Mouse (Mus musculus) liver, adult 2 months (tissue): ENCODE data around the gene Fam222a. TPM values are rescaled to one million over a fixed set of nuclear protein-coding genes. Genes with fewer than 3 reads are reported as not detected.
A peak's percentile ranks its signal among the peaks of the same experiment; 100 is the strongest.

Experiments
- DNase-seq: peaks from one replicate; pipeline ENCODE4 v3.0.0-alpha.2; 2011; ENCODE audit warnings: low read depth, low spot score; ENCODE audit errors: extremely low read depth
- H3K27ac ChIP-seq: fragments of 200-500 bp; replicated peaks from 2 replicates; pipeline ENCODE4 v1.5.1; 2012; ENCODE audit warnings: low read depth, mild to moderate bottlenecking, control low read depth, inconsistent platforms, low read length; ENCODE audit not compliant: insufficient read depth
- H3K27me3 ChIP-seq: fragments of 200-500 bp; 2 replicates; pipeline ENCODE4 v1.6.1; 2012; ENCODE audit warnings: mild to moderate bottlenecking, moderate library complexity, low read length, inconsistent platforms; ENCODE audit not compliant: control insufficient read depth, insufficient read depth
- H3K36me3 ChIP-seq: fragments of 200-500 bp; 2 replicates; pipeline ENCODE4 v1.6.1; 2012; ENCODE audit warnings: low read length, inconsistent platforms; ENCODE audit not compliant: control insufficient read depth, insufficient read depth
- H3K4me1 ChIP-seq: fragments of 200-500 bp; 2 replicates; pipeline ENCODE4 v1.6.1; 2011; ENCODE audit warnings: low read length; ENCODE audit not compliant: control insufficient read depth, insufficient read depth
- H3K4me3 ChIP-seq: fragments of 200-500 bp; 2 replicates; pipeline ENCODE4 v1.5.1; 2011; ENCODE audit warnings: low read depth, mild to moderate bottlenecking, control low read depth, low read length, moderate library complexity; ENCODE audit not compliant: insufficient read depth
- H3K79me2 ChIP-seq: fragments of 200-500 bp; 2 replicates; pipeline ENCODE4 v1.6.1; 2012; ENCODE audit warnings: inconsistent platforms, mild to moderate bottlenecking, low read length, moderate library complexity; ENCODE audit not compliant: control insufficient read depth, insufficient read depth
- H3K9ac ChIP-seq: fragments of 200-500 bp; 2 replicates; pipeline ENCODE4 v1.6.1; 2012; ENCODE audit warnings: low read depth, mild to moderate bottlenecking, control low read depth, inconsistent platforms, low read length
- CTCF ChIP-seq: fragments of 200-500 bp; IDR thresholded peaks from 2 replicates; pipeline ENCODE4 v1.5.1; 2011; ENCODE audit warnings: low read depth, low read length, control low read depth
- POLR2A ChIP-seq: fragments of 200-500 bp; IDR thresholded peaks from 2 replicates; pipeline ENCODE4 v1.6.1; 2011; ENCODE audit warnings: low read length, control low read depth; ENCODE audit not compliant: insufficient read depth; ENCODE audit errors: extremely low read depth
- WGBS: fragments of 180-500 bp; shearing (Covaris S2); methylation state at CpG from one replicate; pipeline ENCODE4 v1.1.7; 2018; 5-methylcytosine and 5-hydroxymethylcytosine counted together
- polyA plus RNA-seq: library from polyadenylated mRNA; depleted of rRNA; stranded (reverse); fragments of >200 nt; gene quantifications from 2 replicates; pipeline ENCODE4 v1.2.3, GENCODE M21; 2012
- total RNA-seq: library from RNA; depleted of rRNA; stranded (reverse); fragments of >200 nt; gene quantifications from 2 replicates; pipeline ENCODE4 v1.2.3, GENCODE M21; 2014

The Fam222a gene
- total and polyA plus RNA-seq, 2 experiments, result 0.09 to 1.2 TPM

DNA sequence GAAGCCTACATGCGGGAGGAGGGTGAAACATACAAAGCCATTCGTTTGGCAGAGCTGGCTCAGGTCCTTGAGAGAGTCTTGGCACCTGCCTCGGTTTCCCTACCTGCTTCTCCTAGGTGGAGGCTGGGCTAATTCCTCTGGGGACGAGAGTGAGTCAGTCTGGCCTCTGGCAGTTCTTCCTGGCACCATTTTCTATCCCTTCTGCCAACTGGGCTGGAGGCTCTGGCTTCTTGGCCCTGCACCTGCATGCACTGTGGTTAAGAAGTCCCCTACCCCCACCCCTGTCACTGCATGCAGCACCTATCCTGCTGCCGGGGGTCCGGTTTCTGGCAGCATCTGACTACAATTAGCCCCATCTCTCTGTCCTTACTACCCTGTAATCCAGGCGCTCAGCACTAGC, 7.7 kb downstream of the Fam222a start:
- Histone ChIP-seq H3K36me3 (no peaks in the 10 kb centered on the region), H3K27me3 (no peaks in the 10 kb centered on the region), H3K9ac (no peak overlapping the region), H3K27ac (no peak overlapping the region), H3K79me2 (peaks cover 15% of the 10 kb centered on the region), H3K4me1 (peaks cover 31% of the 10 kb centered on the region), H3K4me3 (no peak overlapping the region)
- DNase-seq, result peak; percentile 76
- no peak for TF ChIP-seq CTCF
- no peak for TF ChIP-seq POLR2A
- 56% methylated on average over 7 of the region's 7 CpGs for WGBS

DNA sequence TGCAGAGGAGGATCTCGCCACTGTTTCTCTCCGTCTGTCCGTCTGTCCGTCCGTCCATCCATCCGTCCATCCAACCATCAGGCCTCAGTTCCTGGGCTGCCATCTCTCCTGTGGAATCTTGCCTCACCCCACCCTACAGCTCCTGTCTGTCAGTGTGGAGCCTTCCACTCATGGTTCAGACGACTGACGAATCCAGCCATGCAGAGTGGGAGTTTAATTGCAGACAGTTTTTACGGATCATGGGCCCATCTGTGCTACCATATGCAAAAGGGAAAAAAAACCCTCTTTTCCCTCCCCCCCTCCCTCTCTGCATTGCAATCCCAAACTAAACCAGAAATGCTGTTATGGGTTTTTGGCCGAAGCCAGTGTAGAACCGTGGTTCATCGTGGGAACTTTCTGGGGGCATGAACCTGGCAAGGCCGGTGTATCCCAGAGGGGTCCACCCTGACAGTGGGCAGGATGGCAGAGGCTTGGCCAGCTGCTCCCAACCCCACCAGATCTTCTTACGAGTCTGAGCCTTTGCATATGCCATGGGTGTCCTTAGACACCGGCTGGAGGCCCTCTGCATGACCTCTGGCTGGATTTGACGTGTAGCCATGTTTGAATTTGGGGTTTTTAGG, 8.3 kb downstream of the Fam222a start:
- no peak for DNase-seq
- 92% methylated on average over 16 of the region's 16 CpGs for WGBS
- Histone ChIP-seq H3K36me3 (no peaks in the 10 kb centered on the region), H3K4me3 (no peak overlapping the region), H3K79me2 (peaks cover 15% of the 10 kb centered on the region), H3K27ac (no peak overlapping the region), H3K4me1 (peaks cover 28% of the 10 kb centered on the region), H3K9ac (no peak overlapping the region), H3K27me3 (no peaks in the 10 kb centered on the region)
- TF ChIP-seq POLR2A (no peak), CTCF (no peak)

GRCm38 (mm10) chr5:114578361-114578760, 10.5 kb downstream of the Fam222a start:
- TF ChIP-seq CTCF (no peak), POLR2A (no peak)
- WGBS, result 75% methylated on average over 20 of the region's 20 CpGs
- Histone ChIP-seq H3K79me2 (peaks cover 16% of the 10 kb centered on the region), H3K27me3 (no peaks in the 10 kb centered on the region), H3K4me1 (peaks cover 22% of the 10 kb centered on the region), H3K9ac (no peak overlapping the region), H3K27ac (no peak overlapping the region), H3K36me3 (no peaks in the 10 kb centered on the region), H3K4me3 (no peak overlapping the region)
- no peak for DNase-seq

GRCm38 (mm10) chr5:114579714-114580357, 12.0 kb downstream of the Fam222a start:
- peaks cover 11% of the 10 kb centered on the region for H3K4me1 ChIP-seq
- H3K27ac ChIP-seq, result no peak overlapping the region
- peaks cover 23% of the 10 kb centered on the region for H3K79me2 ChIP-seq
- H3K4me3 ChIP-seq, result no peak overlapping the region
- H3K36me3 ChIP-seq, result no peaks in the 10 kb centered on the region
- H3K9ac ChIP-seq, result no peak overlapping the region
- no peaks in the 10 kb centered on the region for H3K27me3 ChIP-seq
- DNase-seq, result no peak
- TF ChIP-seq POLR2A (no peak), CTCF (no peak)
- WGBS, result 85% methylated on average over 8 of the region's 8 CpGs

- no peaks in the 10 kb centered on the region for H3K36me3 ChIP-seq
- no peaks in the 10 kb centered on the region for H3K27me3 ChIP-seq
- DNase-seq, result peak; percentile 87
- H3K4me3 ChIP-seq, result no peak overlapping the region
- no peak for TF ChIP-seq CTCF
- TF ChIP-seq POLR2A, result no peak
- no peak overlapping the region for H3K9ac ChIP-seq
- peaks cover 2% of the 10 kb centered on the region for H3K4me1 ChIP-seq
- peaks cover 19% of the 10 kb centered on the region; the same call in 1 of the 2 replicates for H3K79me2 ChIP-seq
- 28% methylated on average over 12 of the region's 12 CpGs for WGBS
- H3K27ac ChIP-seq, result no peak overlapping the region
These were observed 13.7 kb downstream of the Fam222a start for GRCm38 (mm10) chr5:114581486-114581885.

DNA sequence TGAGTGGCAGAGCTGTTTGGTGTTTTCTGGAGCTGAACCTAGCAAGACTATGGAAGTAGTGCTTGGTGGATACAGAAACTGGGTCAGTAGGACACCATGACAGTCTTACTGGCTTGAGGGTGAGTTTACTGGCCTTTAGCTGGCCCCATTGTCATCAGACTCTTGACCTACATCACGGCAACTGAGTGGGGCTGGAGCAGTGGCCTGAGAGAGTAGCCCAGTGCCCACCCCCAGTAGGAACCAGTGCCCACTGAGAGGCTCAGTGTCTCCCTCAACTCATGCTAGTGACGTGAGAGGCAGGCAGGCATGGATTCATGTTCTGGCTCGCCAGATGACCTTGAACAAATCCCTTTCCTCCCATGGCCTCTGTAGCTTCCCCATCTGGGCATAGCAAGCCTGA, 15.2 kb downstream of the Fam222a start:
- Histone ChIP-seq H3K79me2 (peaks cover 13% of the 10 kb centered on the region; the same call in 1 of the 2 replicates), H3K27ac (no peak overlapping the region), H3K27me3 (no peaks in the 10 kb centered on the region), H3K9ac (no peak overlapping the region), H3K4me3 (no peak overlapping the region), H3K36me3 (no peaks in the 10 kb centered on the region), H3K4me1 (peaks cover 2% of the 10 kb centered on the region)
- WGBS, result 93% methylated on average over 3 of the region's 3 CpGs
- TF ChIP-seq POLR2A (no peak), CTCF (no peak)
- no peak for DNase-seq
